Mouse (Mus musculus) embryo, embryonic 11.5 days (tissue): Measurements from ENCODE around the gene Nutm2.
"Not testable (repeated sequence)": the region's sequence is repeated elsewhere in the genome, so short reads cannot be mapped to it uniquely, and the experiment has no call there.

Experiments
- DNase-seq: peaks from one replicate; pipeline ENCODE4 v3.0.0-alpha.2; 2012; ENCODE audit warnings: low read depth, low spot score

Gene Nutm2

DNA sequence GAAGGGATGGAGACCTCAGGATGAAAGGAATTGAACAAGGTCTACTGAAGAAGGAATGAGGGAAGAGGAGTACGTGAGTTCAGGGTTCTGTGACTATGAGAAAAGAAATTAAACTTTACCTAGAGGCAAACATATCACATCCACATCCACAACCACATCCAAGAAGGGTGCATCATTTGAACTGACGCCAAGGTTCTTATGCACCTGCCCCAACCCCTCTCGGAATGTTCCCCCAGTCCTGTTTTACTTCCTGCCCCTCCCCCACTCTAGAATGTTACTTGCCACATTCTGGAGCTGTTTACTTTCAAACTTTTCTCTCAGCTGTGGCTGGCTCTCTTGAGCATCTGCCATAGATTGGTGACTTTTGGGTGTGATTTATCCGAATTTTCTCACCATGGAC, at the start of gene Nutm2:
Gene Nutm2 (plus strand): TSS at position 301 of the 400 bp plus-strand sequence.
- DNase-seq, result no peak

DNA sequence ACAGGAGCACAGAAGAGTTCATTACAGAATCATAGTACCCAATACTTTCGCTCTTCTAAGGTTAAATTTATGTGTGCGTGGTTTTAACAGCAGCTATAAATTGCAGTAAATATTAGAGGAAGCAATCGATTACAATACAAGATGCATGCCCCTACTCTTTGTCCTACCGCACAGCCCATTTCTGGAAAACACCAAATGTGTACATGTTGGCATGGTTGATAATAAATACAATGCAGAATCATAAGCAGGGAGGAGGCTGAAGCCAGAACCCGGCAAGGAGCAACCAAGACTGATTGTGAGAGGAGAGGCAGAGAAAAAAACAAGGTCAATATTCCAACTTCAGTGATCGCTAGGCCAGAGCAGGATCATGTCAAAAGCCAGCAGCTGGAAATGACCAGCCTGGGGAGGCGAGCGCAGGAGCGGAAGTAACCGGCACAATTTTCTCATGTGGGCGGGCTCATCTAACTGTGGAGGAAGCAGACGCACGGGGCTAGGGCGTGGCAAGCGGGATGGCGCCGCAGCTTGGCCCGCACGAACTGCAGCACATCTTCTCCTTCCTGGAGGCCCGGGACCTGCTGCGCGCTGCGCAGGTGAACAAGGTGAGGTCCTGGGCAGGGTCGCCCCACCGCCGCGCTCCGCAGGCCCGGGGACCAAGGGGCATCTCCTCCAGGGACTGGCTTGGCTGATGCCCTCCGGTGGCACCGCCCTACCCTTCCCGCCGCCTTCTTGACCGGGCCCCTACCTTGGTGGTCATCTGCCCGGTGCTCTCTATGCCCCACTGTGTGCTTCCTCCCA, 49.5 kb upstream of the Nutm2 start, which contains the start of gene Fbxw17:
Gene Fbxw17 (plus strand): TSS at position 476 of the 795 bp plus-strand sequence.
- peak; percentile 51 for DNase-seq

DNA sequence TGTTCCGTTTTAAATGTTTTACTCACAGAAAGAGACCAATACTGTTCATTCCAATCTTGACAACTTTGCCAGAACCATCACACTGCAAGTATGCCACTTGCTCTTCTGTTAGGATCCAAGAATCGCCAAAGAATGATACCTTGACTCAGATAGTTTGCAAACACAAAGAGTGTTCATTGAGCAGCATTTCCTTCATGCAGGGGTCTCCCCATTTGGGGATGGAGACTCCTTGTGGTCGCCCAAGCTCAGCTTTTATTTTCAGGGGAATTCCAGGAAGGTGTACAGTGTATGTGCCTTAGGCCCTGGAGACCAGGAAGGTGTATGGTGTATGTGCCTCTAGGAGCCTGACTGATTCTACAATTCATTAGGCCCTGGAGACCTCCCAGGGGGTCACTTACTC, 48.7 kb upstream of the Nutm2 start:
- no peak for DNase-seq

- DNase-seq, result no peak
Measured at GRCm38 (mm10) chr13:50423625-50424209, 43.4 kb upstream of the Nutm2 start.

DNA sequence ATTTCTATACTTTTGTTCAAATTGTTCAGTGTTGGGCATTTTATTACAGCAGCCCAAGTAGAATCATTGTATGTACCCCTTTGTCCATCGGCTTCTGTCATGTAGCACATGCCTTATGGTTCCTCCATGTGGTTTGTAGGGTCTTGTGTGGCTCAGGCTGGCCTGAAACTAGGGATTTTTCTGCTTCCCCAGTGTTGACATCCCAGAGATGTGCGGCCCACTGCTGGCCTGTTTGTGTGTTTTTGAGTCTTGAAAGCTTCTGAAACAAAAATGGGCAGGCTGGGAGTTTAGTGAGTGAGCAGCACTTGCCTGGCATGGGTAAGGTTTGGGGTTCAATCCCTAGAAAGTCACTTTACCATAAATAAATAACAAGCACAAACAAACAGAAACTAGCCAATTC, 42.6 kb upstream of the Nutm2 start:
- no peak for DNase-seq

- DNase-seq, result no peak
Measured at GRCm38 (mm10) chr13:50426686-50427085, 40.4 kb upstream of the Nutm2 start.

DNA sequence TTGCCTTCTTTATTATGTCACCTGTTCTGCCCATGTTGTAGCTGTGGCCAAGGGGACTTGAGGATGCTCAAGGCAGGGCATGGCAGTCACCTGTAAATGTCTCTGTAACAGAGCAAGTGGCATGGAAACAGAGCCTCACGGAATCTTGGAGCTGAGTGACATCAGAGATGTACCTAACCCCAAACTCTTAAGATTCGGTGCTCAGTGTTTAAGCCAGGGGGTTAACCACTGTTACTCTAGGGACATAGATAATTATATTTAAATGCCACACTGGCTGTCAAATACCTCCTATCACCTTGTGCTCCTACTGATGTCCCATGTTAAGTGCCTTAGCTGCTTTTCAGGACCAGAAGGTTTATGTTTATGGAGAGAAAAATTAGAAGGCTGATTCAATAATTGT, 23.3 kb upstream of the Nutm2 start, which contains the start of gene Gm47429:
Gene Gm47429 (minus strand): TSS at position 101 of the 400 bp plus-strand sequence.
- DNase-seq, result no peak

DNA sequence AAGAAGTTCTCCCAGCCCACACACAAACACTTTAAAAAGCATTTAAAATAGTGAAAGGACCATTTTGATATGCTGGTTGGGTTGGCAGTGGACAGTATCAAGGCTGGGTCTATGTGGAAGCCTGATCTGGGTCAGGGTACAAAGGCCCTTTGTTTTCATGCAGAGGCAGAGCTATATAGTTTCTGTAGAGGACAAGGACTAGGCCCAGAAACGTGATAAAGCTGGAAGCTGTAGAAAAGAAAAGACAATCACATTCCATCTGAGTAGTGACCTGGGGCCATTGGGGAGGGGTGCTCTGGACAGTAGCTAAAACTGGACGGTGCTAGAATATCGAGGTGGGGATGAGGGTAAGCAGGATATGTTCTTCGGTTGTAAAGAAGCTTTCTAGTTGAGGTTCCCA, 21.8 kb upstream of the Nutm2 start:
- no peak for DNase-seq

DNA sequence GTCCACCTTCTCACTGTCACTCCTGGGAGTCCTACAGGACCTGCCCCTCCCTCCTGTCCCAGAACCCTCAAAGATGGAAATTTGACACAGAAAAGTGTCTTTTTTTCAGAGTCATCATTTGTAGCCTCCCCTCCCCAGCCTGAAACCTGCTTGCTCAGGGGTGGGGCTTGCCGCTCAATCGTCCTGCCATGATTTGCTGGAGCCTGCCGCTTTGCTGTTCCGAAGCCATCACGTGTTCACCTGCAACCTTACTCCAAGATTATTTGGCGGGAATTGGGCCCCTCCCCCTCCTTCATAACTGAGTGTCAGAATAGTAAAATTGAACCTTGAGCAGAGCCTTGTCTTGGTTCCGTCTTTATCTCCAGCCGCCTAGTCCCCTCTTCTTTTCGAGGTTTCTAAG, 14.8 kb upstream of the Nutm2 start:
- DNase-seq, result not testable (repeated sequence)

GRCm38 (mm10) chr13:50453426-50453825, 13.7 kb upstream of the Nutm2 start:
- no peak for DNase-seq

DNA sequence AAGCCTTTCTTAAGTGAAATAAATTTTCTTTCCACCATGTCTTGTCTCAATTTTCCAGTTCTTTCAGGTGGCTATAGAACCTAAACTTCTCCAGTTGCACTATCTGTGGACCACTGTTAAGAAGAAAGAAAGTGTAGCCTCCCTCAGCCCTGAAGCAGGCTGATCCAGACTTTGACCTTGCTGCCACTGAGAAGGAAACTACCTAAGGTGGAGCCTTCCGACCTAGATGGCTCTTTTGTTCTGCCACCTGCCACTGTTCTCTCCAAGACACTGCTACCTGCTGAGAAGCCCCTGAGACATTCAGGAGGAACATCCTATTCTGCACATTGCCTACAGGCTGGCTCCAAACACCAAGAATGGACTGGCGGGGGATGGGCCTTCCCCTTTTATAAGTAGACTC, 6.7 kb upstream of the Nutm2 start:
- not testable (repeated sequence) for DNase-seq

GRCm38 (mm10) chr13:50464621-50465562, 2.2 kb upstream of the Nutm2 start:
- DNase-seq, result no peak

- DNase-seq, result not testable (repeated sequence)
Measured at GRCm38 (mm10) chr13:50488510-50488909, 21.4 kb downstream of the Nutm2 start.

DNA sequence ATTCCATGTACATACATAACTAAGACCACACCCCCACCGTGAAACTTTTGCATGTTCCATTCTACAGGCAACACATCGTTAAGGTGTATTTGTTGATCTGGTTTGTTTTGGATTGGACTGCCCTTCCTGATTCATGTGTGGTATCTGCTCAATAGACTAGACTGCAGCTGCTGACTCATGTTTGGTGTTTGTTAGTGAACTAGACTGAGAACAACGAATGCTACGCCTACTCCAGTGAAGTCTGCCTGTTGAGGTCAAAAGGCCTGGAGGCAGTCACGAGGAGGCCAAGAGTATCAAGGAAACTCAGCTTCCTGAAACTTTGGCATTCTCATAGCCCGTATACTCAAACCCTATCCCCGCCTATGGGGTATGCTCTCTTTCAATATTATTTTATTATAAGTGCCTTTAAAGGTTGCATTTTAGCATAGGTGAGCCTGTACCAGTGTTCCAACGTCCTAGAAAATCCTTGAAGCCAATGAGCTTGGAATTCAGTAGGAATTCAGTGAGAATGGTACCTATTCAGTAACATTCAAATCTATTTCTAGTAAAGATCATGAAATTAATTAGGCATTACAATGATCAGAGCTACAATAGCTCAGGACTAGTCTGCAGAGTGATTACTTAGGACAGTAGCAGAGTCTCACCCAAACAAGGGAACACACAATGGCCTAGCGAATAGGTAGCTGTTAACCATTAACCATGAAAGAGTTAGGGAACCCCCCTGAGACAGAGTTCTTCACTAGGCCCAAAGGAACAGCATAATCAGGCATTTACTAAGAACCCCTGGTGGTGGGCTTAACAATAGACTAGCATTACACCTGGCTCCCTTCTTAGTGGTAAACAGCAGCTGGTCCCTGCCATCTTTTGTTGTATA, 43.6 kb downstream of the Nutm2 start:
- not testable (repeated sequence) for DNase-seq
